Mouse (Mus musculus) sigmoid colon, adult 10 weeks (tissue): ENCODE data around the gene Grik3. TPM values are rescaled to one million over a fixed set of nuclear protein-coding genes. Genes with fewer than 3 reads are reported as not detected.

ENCODE experiments used
- polyA plus RNA-seq: library from polyadenylated mRNA; stranded (reverse); fragments of 350-450 nt; fragmentation: Illumina TruSeq; extraction: RNeasy Lipid Tissue Mini Kit (QIAGEN cat#74804); gene quantifications from one replicate; pipeline ENCODE4 v1.2.3, GENCODE M21; 2014; ENCODE audit warnings: low read depth, low replicate concordance

The Grik3 gene
- polyA plus RNA-seq, result 0.38 TPM

GRCm38 (mm10) chr4:125490661-125491504, at the start of gene Grik3:
Gene Grik3 (plus strand): TSS chr4:125490700.

